Mouse (Mus musculus) gonadal fat pad, adult 2 months (tissue): ENCODE data around the gene St3gal5. TPM values are rescaled to one million over a fixed set of nuclear protein-coding genes. Genes with fewer than 3 reads are reported as not detected.

Experiments used
- DNase-seq: peaks from one replicate; pipeline ENCODE4 v3.0.0-alpha.2; 2012; ENCODE audit warnings: low read depth
- polyA plus RNA-seq: library from polyadenylated mRNA; depleted of rRNA; stranded (reverse); fragments of >200 nt; gene quantifications from 2 replicates; pipeline ENCODE4 v1.2.3, GENCODE M21; 2012; rRNA removed

Gene St3gal5
- polyA plus RNA-seq, 1 experiment, result 6.9 TPM

DNA sequence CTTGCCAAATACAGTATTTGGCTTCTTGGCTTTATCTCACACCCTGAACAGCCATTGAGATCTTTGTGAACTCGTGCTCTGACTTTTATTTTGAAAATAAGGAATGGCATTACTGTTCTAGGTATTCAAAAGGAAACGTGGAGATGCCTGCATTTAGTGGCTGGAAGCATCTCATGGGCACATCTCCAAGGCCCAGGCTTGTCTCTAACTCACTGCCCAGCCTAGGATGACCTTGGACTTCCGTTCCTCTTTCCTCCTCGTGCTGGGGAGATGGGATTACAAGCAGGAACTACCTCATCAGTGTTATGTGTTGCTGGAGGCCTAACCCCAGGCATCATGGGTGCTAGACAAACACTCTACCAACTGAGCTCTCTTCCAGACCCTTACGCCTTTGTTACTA, 105.9 kb downstream of the St3gal5 start:
- DNase-seq, result no peak

Other genes with a start within 250 kb of the St3gal5 start
- 12.4 and 14.4 TPM in 2 replicates for gene Ptcd3, start 188.8 kb upstream of the St3gal5 start, polyA plus RNA-seq
- 11.9 and 13.3 TPM in 2 replicates for gene Polr1a, start 188.5 kb upstream of the St3gal5 start, polyA plus RNA-seq
- gene Atoh8, start 138.0 kb downstream of the St3gal5 start, polyA plus RNA-seq, result 7.4 and 8.2 TPM in 2 replicates
- 0.19 and 0.27 TPM in 2 replicates for gene Sftpb, start 207.0 kb downstream of the St3gal5 start, polyA plus RNA-seq
- 24.3 and 26.5 TPM in 2 replicates for gene Usp39, start 247.6 kb downstream of the St3gal5 start, polyA plus RNA-seq
- 16.9 and 20.3 TPM in 2 replicates for gene 0610030E20Rik, start 249.7 kb downstream of the St3gal5 start, polyA plus RNA-seq